Mouse (Mus musculus) brain, embryonic 14.5 days (tissue): Measurements from ENCODE around the gene Lmna. TPM values are rescaled to one million over a fixed set of nuclear protein-coding genes. Genes with fewer than 3 reads are reported as not detected.

Experiments
- DNase-seq: peaks from one replicate; pipeline ENCODE4 v3.0.0-alpha.2; 2011; ENCODE audit warnings: low read depth
- CTCF ChIP-seq: fragments of 200-500 bp; IDR thresholded peaks from 2 replicates; pipeline ENCODE4 v1.5.1; 2012; ENCODE audit warnings: inconsistent platforms, mild to moderate bottlenecking, moderate library complexity, borderline replicate concordance; ENCODE audit not compliant: insufficient read depth, insufficient read length; ENCODE audit errors: extremely low read depth
- POLR2A ChIP-seq: fragments of 200-500 bp; IDR thresholded peaks from 2 replicates; pipeline ENCODE4 v1.6.1; 2012; ENCODE audit warnings: mild to moderate bottlenecking, inconsistent platforms, borderline replicate concordance; ENCODE audit not compliant: poor library complexity, insufficient read depth, insufficient read length, severe bottlenecking; ENCODE audit errors: extremely low read depth
- polyA plus RNA-seq: library from polyadenylated mRNA; depleted of rRNA; stranded (reverse); fragments of >200 nt; gene quantifications from 2 replicates; pipeline ENCODE4 v1.2.3, GENCODE M21; 2012

The Lmna gene
- polyA plus RNA-seq, 1 experiment, result 39.5 TPM

DNA sequence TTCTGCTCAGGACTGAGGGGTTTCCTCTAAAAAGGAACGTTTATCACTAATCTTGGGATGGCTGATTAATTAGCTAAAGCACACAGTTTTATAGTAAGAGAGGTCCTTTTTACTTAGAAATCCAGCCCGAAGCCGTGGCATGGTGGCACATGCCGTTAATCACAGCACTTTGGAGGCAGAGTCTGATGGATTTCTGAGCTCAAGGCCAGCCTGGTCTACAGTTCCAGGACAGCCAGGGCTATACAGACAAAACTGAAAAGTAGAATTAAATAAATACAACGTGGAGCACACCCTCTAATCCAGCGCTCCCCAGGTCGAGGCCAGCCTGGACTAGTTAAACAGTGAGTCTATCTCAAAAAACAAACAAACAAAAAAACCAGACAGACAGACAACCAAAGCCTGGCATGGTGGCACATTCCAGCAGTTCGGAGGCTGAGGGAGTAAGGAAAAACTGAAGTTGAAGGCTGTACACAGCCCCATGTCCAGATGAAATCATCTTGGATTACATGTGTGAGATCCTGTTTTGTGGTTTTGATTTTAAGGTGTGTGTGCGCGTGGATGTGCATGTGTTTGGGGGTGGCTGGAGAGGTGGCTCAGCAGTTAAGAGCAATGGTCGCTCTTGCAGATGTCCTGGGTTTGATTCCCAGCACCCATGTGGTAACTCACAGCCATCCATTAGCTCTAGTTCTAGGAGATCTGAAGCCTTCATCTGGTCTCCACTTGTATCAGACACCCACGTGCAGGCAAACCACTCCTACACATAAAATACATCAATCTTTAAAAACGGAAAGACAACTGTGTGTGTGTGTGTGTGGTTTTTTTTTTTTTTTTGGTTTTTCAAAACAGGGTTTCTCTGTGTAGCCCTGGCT is 899 bp upstream of the Lmna start:
- DNase-seq, result no peak
- TF ChIP-seq POLR2A (no peak), CTCF (no peak)

DNA sequence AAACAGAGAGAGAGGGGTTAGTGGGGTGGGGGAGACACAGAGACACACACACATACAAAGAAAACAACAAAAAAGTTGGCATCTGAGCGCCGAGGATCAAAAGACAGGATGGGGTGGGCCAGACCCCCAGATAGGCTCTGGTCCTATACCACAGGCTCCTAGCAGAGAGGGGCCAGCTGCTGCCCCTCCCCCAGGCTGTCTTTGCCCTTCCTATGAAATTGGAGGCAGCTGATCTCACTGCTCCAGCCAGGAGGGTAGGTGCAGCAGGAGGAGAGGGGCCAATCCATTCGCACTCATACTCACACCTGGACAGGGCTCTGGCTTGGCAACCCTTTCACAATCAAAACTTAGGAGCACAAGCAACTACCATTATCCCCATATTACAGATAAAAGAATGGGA is 506 bp downstream of the Lmna start:
- DNase-seq, result peak; percentile 14
- TF ChIP-seq POLR2A (no peak), CTCF (no peak)

- TF ChIP-seq CTCF, result no peak
- TF ChIP-seq POLR2A, result no peak
- DNase-seq, result no peak
Observed at GRCm38 (mm10) chr3:88505765-88506164, 4.0 kb downstream of the Lmna start.

- TF ChIP-seq POLR2A (no peak), CTCF (no peak)
- no peak for DNase-seq
Observed at GRCm38 (mm10) chr3:88505081-88505480, 4.7 kb downstream of the Lmna start.

DNA sequence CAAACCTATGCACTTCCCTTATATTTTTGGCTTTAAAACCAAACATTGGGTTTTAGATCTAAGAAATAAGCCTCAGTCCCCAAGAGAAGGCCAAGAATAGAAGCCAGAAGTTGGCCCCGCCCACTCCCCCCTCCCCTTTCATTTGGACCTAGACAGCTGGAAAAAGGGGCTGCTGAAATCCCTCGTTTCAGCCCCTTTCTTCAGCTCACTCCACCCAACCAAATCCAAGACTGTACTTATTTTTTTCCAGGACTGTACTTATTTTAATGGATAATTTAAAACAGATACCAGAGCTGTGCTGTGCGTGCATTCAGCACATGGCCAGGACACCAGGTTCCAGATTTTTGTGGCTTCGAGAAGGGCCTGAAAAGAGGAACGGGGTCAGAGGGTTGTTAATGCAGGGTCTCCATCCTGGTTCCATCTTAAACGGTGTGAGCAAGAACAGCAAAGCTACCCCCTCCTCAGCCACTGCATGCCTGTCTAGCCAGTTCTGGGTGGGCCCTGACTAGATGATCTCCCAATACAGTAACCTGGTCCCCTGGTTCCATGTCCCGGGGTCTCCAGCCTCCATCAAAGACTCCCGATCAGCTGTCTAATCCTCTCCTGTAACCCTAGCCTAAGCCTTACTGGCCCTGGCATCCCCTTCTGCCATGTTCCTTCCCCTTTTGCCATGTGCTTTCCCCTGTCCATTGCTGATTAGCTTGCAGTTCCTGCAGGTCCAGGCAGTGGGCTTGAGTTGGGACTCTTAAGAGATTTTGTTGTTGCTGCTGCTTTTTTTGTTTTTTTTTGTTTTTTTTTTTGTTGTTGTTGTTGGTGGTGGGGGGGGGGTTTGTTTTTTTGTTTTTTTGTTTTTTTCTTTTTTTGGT is 5.6 kb downstream of the Lmna start:
- no peak for DNase-seq
- TF ChIP-seq POLR2A (no peak), CTCF (no peak)

- no peak for DNase-seq
- no peak for TF ChIP-seq CTCF
- TF ChIP-seq POLR2A, result no peak
Observed at GRCm38 (mm10) chr3:88503505-88503863, 6.3 kb downstream of the Lmna start.

DNA sequence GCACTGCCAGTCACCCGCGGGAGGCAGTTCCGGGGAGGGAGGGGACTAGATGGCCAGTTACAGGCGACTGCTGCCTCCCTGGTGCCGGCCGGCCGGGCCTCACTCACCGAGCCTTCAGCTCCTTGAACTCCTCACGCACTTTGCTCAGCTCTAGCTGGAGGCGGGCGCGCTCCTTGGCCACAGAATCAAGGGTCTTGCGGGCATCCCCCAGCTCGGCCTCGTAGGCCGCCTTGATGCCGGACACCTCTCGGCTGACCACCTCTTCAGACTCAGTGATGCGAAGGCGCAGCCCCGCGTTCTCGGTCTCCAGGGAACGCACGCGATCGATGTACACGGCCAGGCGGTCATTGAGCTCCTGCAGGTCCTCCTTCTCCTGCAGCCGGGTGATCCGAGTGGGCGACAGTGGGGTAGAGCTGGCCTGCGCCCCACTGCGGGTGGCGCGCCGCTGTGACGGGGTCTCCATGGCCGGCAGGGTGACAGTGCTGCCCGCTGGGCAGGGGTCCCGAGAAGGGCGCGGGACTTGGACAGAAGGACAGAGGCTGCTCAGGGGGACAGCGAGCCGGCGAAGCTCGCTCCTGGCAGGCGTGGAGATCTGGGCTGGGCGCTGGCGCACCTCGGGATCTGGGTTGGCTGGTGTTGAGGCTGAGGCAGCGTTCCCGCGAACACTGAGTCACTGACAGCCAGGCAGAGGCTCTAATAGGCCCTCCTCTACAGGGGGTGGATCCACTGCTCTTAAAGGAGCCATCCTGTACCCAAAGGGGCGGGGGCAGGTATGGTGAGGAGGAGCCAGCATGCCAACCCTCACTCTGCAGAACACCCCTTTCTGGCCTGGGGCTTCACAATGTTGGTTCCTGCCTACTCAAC is 6.9 kb downstream of the Lmna start:
- TF ChIP-seq CTCF (no peak), POLR2A (peak; percentile 46; the same call in 1 of the 2 replicates)

GRCm38 (mm10) chr3:88502031-88502571 is 7.7 kb downstream of the Lmna start:
- DNase-seq, result no peak
- TF ChIP-seq CTCF (no peak), POLR2A (no peak)

More for the DNA sequence above, 6.9 kb downstream of the Lmna start:
- peak; percentile 90 for DNase-seq

- DNase-seq, result no peak
- TF ChIP-seq CTCF (no peak), POLR2A (no peak)
Observed at GRCm38 (mm10) chr3:88501366-88502030, 8.3 kb downstream of the Lmna start.

DNA sequence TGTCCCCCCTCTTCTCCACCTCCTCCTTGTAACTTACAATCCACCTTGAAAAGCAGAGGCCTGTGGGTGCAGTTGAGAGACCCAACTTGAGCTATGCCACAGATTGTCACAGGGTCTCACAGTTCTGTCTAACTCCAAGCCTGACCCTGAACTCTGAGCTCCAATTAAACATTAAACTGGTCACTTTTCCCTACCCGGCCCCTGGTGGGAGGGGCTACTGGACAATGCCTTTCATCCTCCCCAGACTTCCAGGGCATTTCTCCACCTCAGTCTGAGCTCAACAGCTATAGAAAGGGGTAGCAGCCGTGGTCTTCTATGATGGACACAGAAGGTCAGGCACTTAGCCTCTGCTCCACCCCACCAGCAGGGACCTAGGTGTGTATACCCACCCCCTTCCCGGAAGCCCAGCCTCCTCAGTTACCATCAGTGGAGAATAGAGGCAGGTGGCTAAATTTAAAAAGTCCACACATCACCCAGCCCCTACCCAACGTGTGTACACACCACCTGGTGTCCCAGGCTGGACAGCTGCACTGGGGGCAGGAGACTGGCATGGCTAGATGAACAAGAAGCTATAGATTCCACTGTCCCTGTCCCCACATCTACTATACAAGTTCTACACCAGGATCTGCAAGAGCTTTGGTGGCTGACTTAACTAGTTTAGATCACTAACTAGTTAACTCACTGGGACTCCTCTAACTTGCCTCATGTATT is 8.9 kb downstream of the Lmna start:
- DNase-seq, result no peak
- no peak for TF ChIP-seq CTCF
- TF ChIP-seq POLR2A, result no peak

DNA sequence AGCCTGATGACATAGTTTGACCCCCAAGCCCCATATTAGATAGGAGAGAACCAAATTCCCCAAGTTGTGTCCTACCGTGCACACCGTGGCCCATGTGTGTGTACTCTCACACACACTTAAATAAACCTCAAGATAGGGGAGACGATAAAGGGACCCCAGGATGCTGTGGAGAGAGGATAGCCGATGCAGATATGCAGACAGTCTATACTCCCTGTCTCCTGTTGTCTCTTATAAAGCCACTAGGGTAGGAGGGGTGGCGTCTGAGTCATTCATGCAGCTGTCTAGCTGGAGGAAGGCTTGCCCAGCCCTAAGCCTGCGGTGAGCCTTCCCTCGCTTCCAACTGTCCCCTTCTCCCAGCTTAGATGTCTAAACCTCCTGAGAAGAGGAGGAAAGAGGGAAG is 9.7 kb downstream of the Lmna start:
- DNase-seq, result no peak
- TF ChIP-seq POLR2A (no peak), CTCF (no peak)
